Mouse (Mus musculus) right cerebral cortex, adult 2 months (tissue): ENCODE data around the gene Olfr65.
A peak's percentile ranks its signal among the peaks of the same experiment; 100 is the strongest.

Source experiments
- DNase-seq, 2 experiments: peaks; one replicate each; pipeline ENCODE4 v3.0.0; 2021 to 2022; ENCODE audit warnings: low spot score in 2 of 2

Olfr65 gene

GRCm38 (mm10) chr7:103903187-103903586 lies at the start of gene Olfr65:
Olfr65 (plus strand) TSS chr7:103903487.
- DNase-seq, result no peak

- DNase-seq, result no peak
These were observed 48.6 kb upstream of the Olfr65 start for GRCm38 (mm10) chr7:103854669-103855068.

DNA sequence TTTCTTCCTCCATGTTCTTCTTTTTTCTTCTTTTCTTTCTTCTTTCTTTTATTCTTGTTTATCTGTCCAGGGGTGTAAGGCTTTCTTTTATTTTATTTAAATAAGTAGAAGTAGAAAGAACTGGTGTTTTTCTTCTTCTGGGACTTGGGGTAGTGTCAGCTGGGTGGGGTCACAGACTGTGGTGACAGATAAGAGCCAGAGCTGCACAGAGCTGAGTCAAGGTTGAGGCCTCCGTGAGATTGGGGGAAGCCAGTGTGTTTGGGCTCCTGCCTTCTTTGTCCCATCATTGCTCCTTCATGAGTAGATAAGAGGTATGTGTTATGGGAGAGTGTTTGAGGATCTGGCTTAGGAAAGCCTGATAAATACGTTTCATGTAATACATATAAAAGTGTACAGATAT lies 44.2 kb upstream of the Olfr65 start:
- DNase-seq, result no peak

DNA sequence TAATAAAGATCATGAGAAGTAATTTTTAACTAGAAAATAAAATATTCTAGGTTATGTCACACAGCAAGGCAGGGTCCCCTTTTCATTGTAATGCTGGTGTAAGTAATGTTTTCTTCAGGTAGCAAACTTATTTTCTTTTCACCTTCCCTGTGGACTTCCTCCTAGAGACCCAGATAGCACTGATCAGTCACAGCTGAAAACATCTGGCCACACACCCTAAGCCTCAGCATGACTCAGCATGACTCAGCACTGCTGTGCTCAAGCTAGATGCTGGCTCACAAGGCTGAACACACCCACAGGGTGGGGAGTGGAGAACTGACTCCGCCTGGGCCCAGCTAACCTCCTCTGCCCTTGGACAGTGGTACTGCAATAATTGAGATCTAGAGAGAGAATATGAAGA lies 42.4 kb upstream of the Olfr65 start:
- DNase-seq, result peak in 1 of 2 experiments; percentile 3

DNA sequence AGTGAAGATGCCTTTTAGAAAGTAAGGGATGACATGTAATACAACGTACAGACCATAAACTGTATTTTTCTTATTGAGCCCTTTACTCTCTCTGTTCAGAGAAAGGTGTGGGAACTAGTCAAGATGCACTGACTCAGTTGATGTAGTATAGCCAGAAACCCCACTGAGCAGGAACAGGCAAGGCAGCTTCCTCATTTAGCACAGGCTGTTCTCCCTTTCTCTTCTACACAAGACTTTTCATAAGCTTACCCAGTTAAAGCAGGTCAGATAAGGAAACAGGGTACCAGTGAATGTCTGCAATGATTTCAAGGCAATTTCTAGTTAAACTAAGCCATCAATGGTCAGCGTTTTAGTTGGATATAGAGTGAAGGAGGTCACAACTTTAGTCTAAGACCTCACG lies 41.8 kb upstream of the Olfr65 start:
- DNase-seq, result no peak

- no peak for DNase-seq
These were observed 37.6 kb upstream of the Olfr65 start for GRCm38 (mm10) chr7:103865716-103866115.

DNA sequence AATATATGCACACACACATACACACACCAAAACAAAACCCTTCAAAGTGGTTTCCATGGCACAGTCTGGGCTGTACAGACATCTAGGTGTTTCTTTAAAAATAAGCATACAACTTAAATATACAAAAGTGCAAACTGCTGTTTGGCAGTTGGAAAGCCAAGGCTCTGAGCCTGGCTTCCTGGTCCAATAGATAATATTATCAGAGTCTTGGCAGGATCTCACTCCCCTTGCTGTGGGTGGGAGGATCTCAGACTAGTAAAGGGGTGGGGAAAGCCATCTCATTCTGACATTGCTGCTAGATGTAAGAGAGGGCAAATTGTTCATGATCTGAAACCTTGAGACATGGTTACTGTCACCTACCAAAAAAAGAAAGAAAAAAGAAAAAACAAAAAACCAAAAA lies 32.6 kb upstream of the Olfr65 start:
- DNase-seq, result no peak

- DNase-seq, result peak; percentile 1 to 7
These were observed 30.2 kb upstream of the Olfr65 start for GRCm38 (mm10) chr7:103873064-103873463.

DNA sequence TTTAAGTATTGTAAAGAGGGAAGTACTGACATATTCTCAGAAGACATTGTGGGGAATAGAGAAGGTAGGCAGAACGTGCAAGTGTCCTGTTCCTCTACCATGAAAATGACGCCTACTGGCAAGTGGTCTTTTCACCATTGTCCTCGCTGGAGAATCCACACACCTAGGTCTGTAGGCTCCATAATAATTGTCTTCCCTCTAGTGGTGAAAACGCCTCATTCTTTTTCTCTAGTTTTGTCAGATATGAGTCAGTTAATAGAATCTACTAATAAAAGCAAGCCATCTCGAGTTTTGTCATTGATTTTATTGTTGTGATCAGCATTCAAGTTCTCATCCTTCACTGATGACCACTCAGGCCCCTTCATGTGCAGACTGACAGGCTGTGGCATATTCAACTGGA lies 28.8 kb upstream of the Olfr65 start:
- no peak for DNase-seq

DNA sequence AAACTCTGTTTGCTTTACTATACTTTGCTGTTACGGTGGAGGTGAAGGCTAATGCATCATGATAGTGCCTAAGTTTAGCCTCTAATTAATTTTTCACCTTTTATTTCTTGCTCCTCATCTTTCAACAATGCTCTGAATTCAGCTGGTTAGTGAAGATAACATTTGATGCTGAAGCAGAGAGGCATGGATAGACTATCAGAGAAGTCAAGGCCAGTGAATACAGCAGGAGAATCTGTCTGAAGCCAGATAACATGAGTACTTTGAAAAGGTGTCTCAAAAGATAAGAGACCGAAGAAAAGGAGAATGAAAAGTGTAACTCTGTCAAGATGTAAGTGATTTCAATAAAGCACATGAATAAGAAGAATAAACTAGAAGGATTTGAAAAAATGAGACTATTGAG lies 26.2 kb upstream of the Olfr65 start:
- DNase-seq, result no peak

DNA sequence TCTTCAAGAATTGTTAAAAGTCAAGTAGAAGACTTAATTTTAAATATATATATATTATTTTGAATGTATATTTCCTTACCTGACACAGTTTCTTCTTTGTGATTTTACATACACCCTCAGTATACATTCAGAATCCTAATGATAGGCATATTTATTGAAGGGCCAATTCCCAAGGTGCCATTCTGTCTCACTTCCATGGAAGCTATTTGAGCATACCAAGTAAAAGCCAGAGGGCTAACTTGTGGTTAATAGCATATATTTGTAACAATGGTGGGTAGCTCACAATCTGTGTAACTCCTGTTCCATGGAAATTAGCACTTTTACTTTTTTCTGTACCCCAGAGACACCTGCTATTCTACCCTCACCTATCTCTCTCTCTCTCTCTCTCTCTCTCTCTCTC lies 17.1 kb upstream of the Olfr65 start, which contains the start of gene Olfr66:
Gene Olfr66 (minus strand): TSS at position 101 of the 400 bp plus-strand sequence.
- DNase-seq, result no peak

DNA sequence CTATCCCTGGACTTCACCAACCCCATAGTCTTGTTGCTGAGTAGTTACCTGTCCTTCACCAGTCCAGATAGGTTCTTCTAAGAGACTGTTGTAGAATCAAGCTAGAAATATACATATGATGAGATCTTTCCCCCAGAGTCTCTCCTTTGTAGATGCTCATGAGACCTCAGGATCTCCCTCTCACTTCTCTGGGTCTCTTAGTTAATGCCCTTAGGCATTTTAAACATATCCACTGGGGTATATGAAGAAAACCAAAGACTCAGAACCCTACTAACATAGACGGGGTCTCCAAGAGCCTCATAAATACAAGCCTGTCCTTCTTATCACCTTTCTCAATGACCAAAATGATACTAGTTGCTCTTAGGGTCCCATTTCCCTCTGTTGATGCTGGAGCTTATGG lies 8.9 kb upstream of the Olfr65 start, which contains the start of gene Olfr64:
Gene Olfr64 (minus strand): TSS at position 101 of the 400 bp plus-strand sequence.
- no peak for DNase-seq

GRCm38 (mm10) chr7:103910047-103910446 lies 6.8 kb downstream of the Olfr65 start:
- DNase-seq, result no peak

DNA sequence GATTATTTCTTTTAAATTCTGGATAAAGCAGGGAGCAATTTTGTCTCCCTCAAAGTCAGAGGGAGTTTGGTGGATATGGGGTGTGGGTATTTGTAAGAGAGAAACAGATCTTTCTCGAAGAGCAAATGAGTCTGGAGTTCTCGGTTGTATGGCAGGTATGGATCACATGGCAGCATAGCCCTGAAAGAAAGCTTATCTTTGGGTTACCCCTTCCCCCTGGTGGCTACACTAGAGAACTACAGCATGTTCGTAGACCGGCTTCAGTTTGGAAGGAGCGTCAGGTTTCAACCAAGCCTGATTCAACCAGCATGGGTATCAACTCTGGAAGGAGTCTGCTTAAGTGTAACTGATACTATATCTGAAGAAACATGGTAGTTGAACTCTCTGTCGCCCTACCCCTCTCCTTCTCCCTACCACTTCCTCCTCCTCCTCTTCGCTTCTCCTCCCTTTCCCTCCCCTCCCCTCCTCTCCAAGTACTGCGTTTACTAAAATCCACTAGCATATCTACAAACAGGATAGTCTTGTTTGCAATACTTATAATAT lies 9.8 kb downstream of the Olfr65 start:
- DNase-seq, result no peak

DNA sequence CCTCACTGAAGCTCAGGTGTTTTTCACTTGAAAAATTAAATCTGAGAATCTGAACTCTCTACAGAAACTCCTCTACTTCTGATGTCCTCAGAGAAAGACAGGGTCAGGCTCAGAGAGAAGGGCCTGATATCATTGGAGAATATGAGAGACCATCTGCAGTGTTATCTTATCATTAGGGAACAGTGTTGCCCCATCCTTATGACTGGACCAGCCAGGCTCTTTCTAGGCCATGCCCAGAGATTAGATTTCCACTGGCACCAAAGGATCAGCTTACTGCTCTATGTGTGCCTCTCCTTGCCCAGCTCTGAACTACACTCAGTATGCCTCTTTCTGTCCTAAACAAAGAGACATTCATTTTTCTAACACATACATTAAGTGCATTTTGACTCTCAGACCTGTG lies 12.1 kb downstream of the Olfr65 start:
- no peak for DNase-seq

DNA sequence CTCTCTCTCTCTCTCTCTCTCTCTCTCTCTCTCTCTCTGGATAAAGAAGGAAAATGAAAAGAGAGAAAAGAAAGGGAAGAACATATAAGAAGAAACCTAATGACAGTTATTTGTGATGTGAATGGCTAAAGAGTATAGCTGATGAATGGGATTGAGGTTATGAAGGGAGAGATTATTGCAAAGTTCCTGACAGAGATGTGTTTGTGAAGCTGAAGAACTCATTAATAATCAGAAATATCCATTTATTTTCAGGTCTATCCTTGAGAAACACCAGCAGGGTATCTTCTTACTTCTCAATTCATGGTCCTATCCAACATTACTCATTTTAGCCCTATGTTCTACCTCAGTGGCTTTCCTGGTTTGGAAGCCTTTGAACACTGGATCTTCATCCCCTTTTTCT lies 25.2 kb downstream of the Olfr65 start, which contains the start of gene Olfr631:
Gene Olfr631 (plus strand): TSS at position 301 of the 400 bp plus-strand sequence.
- no peak for DNase-seq

DNA sequence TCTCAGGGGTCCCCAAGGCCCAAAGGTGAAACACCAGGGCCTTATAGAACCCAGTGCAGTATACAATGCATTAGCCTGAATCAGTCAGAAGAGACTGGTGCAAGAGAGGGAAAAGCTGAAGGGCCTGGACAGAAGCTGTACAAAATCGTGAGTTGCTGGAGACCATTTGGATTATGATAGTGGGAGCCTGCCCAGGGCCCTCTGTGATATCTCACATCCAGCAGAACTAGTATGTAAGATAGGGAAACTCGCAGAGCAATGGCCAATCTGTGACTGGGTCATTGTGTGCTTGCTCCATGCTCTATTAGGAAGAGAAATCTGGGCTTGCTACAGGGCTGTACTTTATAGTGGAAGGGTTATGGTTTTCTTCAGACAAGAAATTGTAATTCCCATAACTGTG lies 31.0 kb downstream of the Olfr65 start, which contains the start of gene Olfr632:
Gene Olfr632 (plus strand): TSS at position 84 of the 400 bp plus-strand sequence.
- DNase-seq, result no peak

DNA sequence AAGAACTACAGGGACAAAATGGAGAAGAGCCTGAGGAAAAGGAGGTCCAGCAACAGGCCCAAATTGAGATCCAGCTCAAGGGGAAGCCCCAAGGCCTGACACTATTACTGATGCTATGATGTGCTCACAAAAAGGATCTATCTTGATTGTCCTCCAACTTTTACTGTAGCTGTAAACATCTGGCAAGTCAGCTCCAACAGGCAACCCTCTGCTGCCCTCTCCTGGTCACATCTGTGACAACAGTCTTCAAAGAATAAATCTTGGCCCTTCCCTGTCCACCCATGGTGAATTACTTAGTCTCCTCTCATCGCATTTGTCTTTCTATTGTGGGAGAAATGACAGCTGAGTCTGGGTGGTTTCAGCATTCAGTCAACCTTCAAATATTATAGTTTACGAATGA lies 39.4 kb downstream of the Olfr65 start:
- peak; percentile 3 to 4 for DNase-seq

GRCm38 (mm10) chr7:103944137-103944536 lies 40.9 kb downstream of the Olfr65 start, which contains the start of gene Olfr633:
Olfr633 (plus strand) TSS chr7:103944437.
- DNase-seq, result no peak
